Comparison of ENCODE assay signal across 11 mouse cellular contexts in genomic region chr11:64925970-64926369, GRCm38 (mm10). TPM values are rescaled to one million over a fixed set of nuclear protein-coding genes. Genes with fewer than 3 reads are reported as not detected.
DNase-seq lines count a peak whose midpoint lies in the region; ATAC-seq and TF ChIP-seq lines count a peak whose summit lies in the region.
"Had no signal": no experiment of that assay in that cellular context is flagged by ENCODE, and none has a peak within 500 bp of the region (broad histone marks: within the 10 kb centered on the region; RNA-seq: fewer than 3 reads in every experiment).

No protein-coding gene starts in this region.

- WGBS in lung, postnatal 0 days = 33% methylated on average over 1 of the region's 1 CpGs

- intact Hi-C loops in gastrocnemius, adult 2 months (cut with DNase I) = no loop called here
- intact Hi-C loops in heart, postnatal 14 days (cut with DNase I) = no loop called here

- no peaks in the 10 kb centered on the region for H3K9me3 ChIP-seq in lung, postnatal 0 days (ENCODE audit: low read length)
- H3K9me3 ChIP-seq: kidney, embryonic 15.5 days; limb, embryonic 12.5 days had no signal

- H3K36me3 ChIP-seq in lung, postnatal 0 days (ENCODE audit: insufficient read depth, low read length) = no peaks in the 10 kb centered on the region
- H3K36me3 ChIP-seq: kidney, embryonic 15.5 days; limb, embryonic 12.5 days had no signal

- no peak overlapping the region for H3K9ac ChIP-seq in lung, postnatal 0 days (replicated peaks; ENCODE audit: low read depth)
- H3K9ac ChIP-seq: kidney, embryonic 15.5 days; limb, embryonic 12.5 days had no signal

- no peak for TF ChIP-seq CTCF in gastrocnemius, adult 2 months (IDR thresholded peaks at IDR 0.05)
- TF ChIP-seq CTCF in lung, postnatal 0 days (IDR thresholded peaks at IDR 0.05) = no peak

- H3K27me3 ChIP-seq in lung, postnatal 0 days (replicated peaks; ENCODE audit: insufficient read depth, low read length) = no peaks in the 10 kb centered on the region

- peak; percentile 2 for DNase-seq in adrenal gland, adult 2 months
- no peak for DNase-seq in adrenal gland, adult 8-10 months
- DNase-seq in gastrocnemius, adult 2 months = peak; percentile 22
- no peak for DNase-seq in gastrocnemius, postnatal 4 days (ENCODE audit: low spot score in 2 of 2)
- peak; percentile 8 for DNase-seq in lung, postnatal 14 days
- DNase-seq in lung, postnatal 0 days (ENCODE audit: low spot score) = no peak
- DNase-seq in heart, postnatal 14 days = peak; percentile 15 to 36
- DNase-seq in spleen, postnatal 14 days (ENCODE audit: low spot score in 2 of 2) = no peak
- DNase-seq: thymus, postnatal 14 days had no signal

- no peak overlapping the region for H3K4me3 ChIP-seq in gastrocnemius, adult 2 months
- no peak overlapping the region for H3K4me3 ChIP-seq in lung, postnatal 0 days (ENCODE audit: low read depth, low read length)
- H3K4me3 ChIP-seq: kidney, embryonic 15.5 days; limb, embryonic 12.5 days had no signal

- H3K4me1 ChIP-seq in lung, postnatal 0 days (ENCODE audit: insufficient read depth, low read depth, low read length) = no peaks in the 10 kb centered on the region
- H3K4me1 ChIP-seq: kidney, embryonic 15.5 days had no signal

- H3K27ac ChIP-seq in gastrocnemius, adult 2 months = no peak overlapping the region
- no peak overlapping the region for H3K27ac ChIP-seq in lung, postnatal 0 days (ENCODE audit: low read length)
- H3K27ac ChIP-seq: kidney, embryonic 15.5 days; limb, embryonic 12.5 days had no signal

- no peak for TF ChIP-seq EP300 in lung, postnatal 0 days (IDR thresholded peaks at IDR 0.05)

- H3K4me2 ChIP-seq in lung, postnatal 0 days (replicated peaks; ENCODE audit: low read depth, low read length) = no peak overlapping the region
- H3K4me2 ChIP-seq: kidney, embryonic 15.5 days; limb, embryonic 12.5 days had no signal

- no peak for ATAC-seq in lung, postnatal 0 days

RNA-seq across cellular contexts. Expression of gene Elac2, which starts 52.9 kb away (rescaled TPM):
- 10 to 100 TPM; 45.3 to 47.9 TPM for total RNA-seq in adrenal gland, adult 2 months (2021)
- 27.3 and 30.4 TPM in 2 replicates for polyA plus RNA-seq in adrenal gland, adult 2 months (2012; rRNA removed)
- total RNA-seq in adrenal gland, adult 8-10 months (2022) = 10 to 100 TPM; 41.5 to 45.7 (median 42.4) TPM
- 10 to 100 TPM; 19.7 to 19.8 TPM for total RNA-seq in gastrocnemius, adult 2 months (2021)
- total RNA-seq in gastrocnemius, postnatal 4 days (2021) = 10 to 100 TPM; 18.2 to 20.1 TPM
- polyA plus RNA-seq in lung, postnatal 0 days (2015; fragmentation: Nextera tagmentation; extraction: Ambion mirVana) = 9.9 and 10.9 TPM in 2 replicates
- 10 to 100 TPM; 19.5 to 21.3 TPM for total RNA-seq in heart, postnatal 14 days (2021)

Comparison
In these comparisons a context has a peak if more than half of its experiments do, and no peak if none do; other contexts are left out.
1. DNase-seq: peak in adrenal gland, adult 2 months (single experiment), gastrocnemius, adult 2 months (single experiment), lung, postnatal 14 days (single experiment) and heart, postnatal 14 days (2 of 2); none in adrenal gland, adult 8-10 months (single experiment), gastrocnemius, postnatal 4 days (0 of 2), lung, postnatal 0 days (single experiment) and spleen, postnatal 14 days (0 of 2).